In the genomic region with DNA sequence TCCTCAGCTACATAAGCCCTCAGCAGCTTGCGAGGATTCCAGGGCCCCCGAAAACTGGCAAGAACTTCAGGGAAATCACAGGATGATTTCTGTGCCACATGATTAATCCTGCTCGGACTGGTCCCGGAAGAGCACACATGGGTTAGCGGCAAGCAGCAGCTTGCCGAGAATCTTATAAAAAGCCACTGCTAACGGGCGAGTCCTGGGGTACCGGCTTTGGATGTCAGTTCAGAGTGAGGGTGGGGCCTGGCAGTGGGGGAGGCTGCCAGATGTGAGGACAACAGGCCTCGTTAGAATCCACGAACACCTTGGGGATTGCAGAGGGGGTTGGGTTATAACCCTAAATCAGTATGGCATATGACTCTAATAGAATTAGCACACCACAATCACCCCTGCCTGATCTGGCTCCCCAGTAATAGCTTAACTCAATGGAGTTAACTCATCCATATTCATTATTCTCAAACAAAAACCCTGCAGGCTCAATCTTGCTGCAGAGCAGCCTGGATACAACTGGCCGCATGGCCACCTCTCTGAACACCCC, we compare ENCODE assay signal across 8 mouse cellular contexts. TPM values are rescaled to one million over a fixed set of nuclear protein-coding genes. Genes with fewer than 3 reads are reported as not detected.
DNase-seq lines count a peak whose midpoint lies in the region; ATAC-seq and TF ChIP-seq lines count a peak whose summit lies in the region.

No protein-coding gene starts in this region.

- DNase-seq in testis, postnatal 14 days (ENCODE audit: low spot score): no peak
- peak; percentile 34 for DNase-seq in forebrain, embryonic 10.5 days (ENCODE audit: extremely low spot score, low spot score)
- DNase-seq in limb, embryonic 10.5 days (ENCODE audit: low spot score): peak; percentile 45
- no peak for DNase-seq in thymus, postnatal 25 days
- no peak for DNase-seq in thymus, postnatal 14 days
- no peak for DNase-seq in cerebellum, adult 11 months

- H3K27me3 ChIP-seq in testis, adult 2 months (ENCODE audit: control insufficient read depth, insufficient read depth, low read length): no peaks in the 10 kb centered on the region
- peaks cover 28% of the 10 kb centered on the region for H3K27me3 ChIP-seq in forebrain, embryonic 10.5 days (ENCODE audit: poor library complexity, severe bottlenecking)
- H3K27me3 ChIP-seq in limb, embryonic 10.5 days (ENCODE audit: low read depth, poor library complexity, severe bottlenecking): peaks cover 22% of the 10 kb centered on the region
- H3K27me3 ChIP-seq in stomach, embryonic 16.5 days (ENCODE audit: control insufficient read depth, insufficient read depth, low read length): 0 out of 2 replicates have a peak, but pooled peaks cover 3% of the 10 kb centered on the region

- H3K4me1 ChIP-seq in testis, adult 2 months (ENCODE audit: control insufficient read depth, insufficient read depth, low read length): peaks cover 3% of the 10 kb centered on the region
- peaks cover 75% of the 10 kb centered on the region for H3K4me1 ChIP-seq in forebrain, embryonic 10.5 days
- H3K4me1 ChIP-seq in limb, embryonic 10.5 days: peaks cover 42% of the 10 kb centered on the region
- H3K4me1 ChIP-seq in stomach, embryonic 16.5 days (ENCODE audit: control insufficient read depth, insufficient read depth, low read length): peaks cover 30% of the 10 kb centered on the region

- H3K9me3 ChIP-seq in forebrain, embryonic 10.5 days: peaks cover 18% of the 10 kb centered on the region
- no peaks in the 10 kb centered on the region for H3K9me3 ChIP-seq in limb, embryonic 10.5 days (replicated peaks)
- H3K9me3 ChIP-seq in stomach, embryonic 16.5 days (replicated peaks; ENCODE audit: control insufficient read depth, low read length): no peaks in the 10 kb centered on the region

- H3K4me3 ChIP-seq in testis, adult 2 months (ENCODE audit: control insufficient read depth, low read depth, low read length): no peak overlapping the region
- H3K4me3 ChIP-seq in forebrain, embryonic 10.5 days: peak overlapping the region; percentile 67
- H3K4me3 ChIP-seq in limb, embryonic 10.5 days: peak overlapping the region; percentile 34
- peak overlapping the region; percentile 20 for H3K4me3 ChIP-seq in stomach, embryonic 16.5 days (replicated peaks; ENCODE audit: low read length)

- H3K36me3 ChIP-seq in testis, adult 2 months (ENCODE audit: control insufficient read depth, insufficient read depth, low read length): no peaks in the 10 kb centered on the region
- H3K36me3 ChIP-seq in forebrain, embryonic 10.5 days (replicated peaks): peaks cover 26% of the 10 kb centered on the region
- peaks cover 13% of the 10 kb centered on the region; the same call in 1 of the 2 replicates for H3K36me3 ChIP-seq in limb, embryonic 10.5 days
- peaks cover 3% of the 10 kb centered on the region; the same call in 1 of the 2 replicates for H3K36me3 ChIP-seq in stomach, embryonic 16.5 days (ENCODE audit: control insufficient read depth, insufficient read depth, low read length)

- H3K4me2 ChIP-seq in stomach, embryonic 16.5 days (ENCODE audit: low read depth, low read length): peak overlapping the region; percentile 71

- H3K27ac ChIP-seq in testis, adult 2 months (ENCODE audit: control insufficient read depth, insufficient read depth, low read depth, low read length): peak overlapping the region; percentile 10
- peak overlapping the region; percentile 84 for H3K27ac ChIP-seq in forebrain, embryonic 10.5 days
- 0 out of 2 replicates have a peak overlapping the region, but pooled peaks have one; percentile 16 for H3K27ac ChIP-seq in limb, embryonic 10.5 days
- peak overlapping the region; percentile 83 for H3K27ac ChIP-seq in stomach, embryonic 16.5 days (ENCODE audit: low read length)

- TF ChIP-seq CTCF in testis, adult 2 months (IDR thresholded peaks at IDR 0.05; ENCODE audit: control insufficient read depth, insufficient read depth, insufficient replicate concordance, low read depth, low read length): no peak

- WGBS in forebrain, embryonic 10.5 days: 4% methylated on average over 12 of the region's 12 CpGs
- WGBS in limb, embryonic 10.5 days: 8% methylated on average over 12 of the region's 12 CpGs
- 22% methylated on average over 12 of the region's 12 CpGs for WGBS in stomach, embryonic 16.5 days

- TF ChIP-seq POLR2A in testis, adult 2 months (IDR thresholded peaks at IDR 0.05; ENCODE audit: control insufficient read depth, low read depth, low read length): no peak

- H3K9ac ChIP-seq in stomach, embryonic 16.5 days (ENCODE audit: low read length): peak overlapping the region; percentile 56

- ATAC-seq in stomach, embryonic 16.5 days (ENCODE audit: insufficient read depth, low FRiP score): no peak

RNA-seq across cellular contexts. Expression of gene Pdpn, which starts 2.3 kb away (rescaled TPM):
- 1.3 and 2.0 TPM in 2 replicates for polyA plus RNA-seq in testis, adult 2 months (2012; rRNA removed)
- polyA plus RNA-seq in forebrain, embryonic 10.5 days (2016; fragmentation: Nextera tagmentation; extraction: Ambion mirVana): 63.6 and 64.9 TPM in 2 replicates
- 20.0 and 25.8 TPM in 2 replicates for polyA plus RNA-seq in limb, embryonic 10.5 days (2016; fragmentation: Nextera tagmentation; extraction: Ambion mirVana)
- polyA plus RNA-seq in stomach, embryonic 16.5 days (2015; fragmentation: Nextera tagmentation; extraction: Ambion mirVana): 32.2 and 33.7 TPM in 2 replicates

RNA-seq across cellular contexts. Expression of gene Lrrc38, which starts 52.5 kb away (rescaled TPM):
- 0.31 and 0.35 TPM in 2 replicates for polyA plus RNA-seq in testis, adult 2 months (2012; rRNA removed)
- 0.12 TPM in 1 of 2 replicates, not detected in the other for polyA plus RNA-seq in forebrain, embryonic 10.5 days (2016; fragmentation: Nextera tagmentation; extraction: Ambion mirVana)
- polyA plus RNA-seq in limb, embryonic 10.5 days (2016; fragmentation: Nextera tagmentation; extraction: Ambion mirVana): 0.08 and 0.14 TPM in 2 replicates
- 0.23 TPM in 1 of 2 replicates, not detected in the other for polyA plus RNA-seq in stomach, embryonic 16.5 days (2015; fragmentation: Nextera tagmentation; extraction: Ambion mirVana)

Comparison
In these comparisons a context has a peak if more than half of its experiments do, and no peak if none do; other contexts are left out.
1. H3K27ac ChIP-seq: peak in every context shown above with its lines; median percentile 84 in forebrain, embryonic 10.5 days; 83 in stomach, embryonic 16.5 days; 16 in limb, embryonic 10.5 days; 10 in testis, adult 2 months.
2. DNase-seq: peak in forebrain, embryonic 10.5 days (single experiment) and limb, embryonic 10.5 days (single experiment); none in testis, postnatal 14 days (single experiment), thymus, postnatal 25 days (single experiment), thymus, postnatal 14 days (single experiment) and cerebellum, adult 11 months (single experiment).